Mouse (Mus musculus): ENCODE results near the gene Ankrd55. TPM values are rescaled to one million over a fixed set of nuclear protein-coding genes. Genes with fewer than 3 reads are reported as not detected.

Ankrd55 gene
- total and polyA plus RNA-seq, 3 experiments = 1.1 to 2.2 (median 1.1) TPM

- DNase-seq (ENCODE audit: extremely low read depth) = no peak
- Histone ChIP-seq H3K36me3 (replicated peaks in 1 of 2; ENCODE audit: control insufficient read depth in 1 of 2, insufficient read depth in 1 of 2, low read length in 1 of 2) (no peaks in the 10 kb centered on the region), H3K4me2 (ENCODE audit: insufficient read depth, low read depth, poor library complexity, severe bottlenecking) (no peak overlapping the region), H3K4me3 (replicated peaks in 1 of 3; ENCODE audit: low read depth in 2 of 3, low read length in 2 of 3, poor library complexity in 1 of 3) (no peak overlapping the region), H3K9ac (ENCODE audit: insufficient read depth, low read depth) (no peak overlapping the region), H3K4me1 (ENCODE audit: control insufficient read depth in 1 of 2, insufficient read depth in 2 of 2) (peaks cover 6 to 22% of the 10 kb centered on the region in 2 experiments), H3K27me3 (replicated peaks) (no peaks in the 10 kb centered on the region), H3K79me2 (replicated peaks; ENCODE audit: control insufficient read depth, extremely low read depth, insufficient read depth, poor library complexity, severe bottlenecking) (no peaks in the 10 kb centered on the region), H3K27ac (ENCODE audit: insufficient read depth, low read depth) (no peak overlapping the region), H3K9me3 (replicated peaks; ENCODE audit: low read length) (peaks cover 4% of the 10 kb centered on the region)
- dilution Hi-C loops (cut with MboI; ENCODE audit: extremely low pct_ligation_motif_present, extremely low pct_unique_long_range_greater_than_20kb, low sequenced_read_pairs) (no loop called here), in situ Hi-C loops (cut with MboI; ENCODE audit: low pct_ligation_motif_present, low pct_unique_long_range_greater_than_20kb, low sequenced_read_pairs) (no loop called here)
- no peak for TF ChIP-seq GABPA (IDR thresholded peaks at IDR 0.05; ENCODE audit: insufficient replicate concordance, low read depth, low read length)
Observed at GRCm38 (mm10) chr13:112409331-112409730, 121.1 kb downstream of the Ankrd55 start.

GRCm38 (mm10) chr13:112409851-112410250, 121.6 kb downstream of the Ankrd55 start:
- Histone ChIP-seq H3K79me2 (replicated peaks; ENCODE audit: control insufficient read depth, extremely low read depth, insufficient read depth, poor library complexity, severe bottlenecking) (no peaks in the 10 kb centered on the region), H3K4me2 (ENCODE audit: insufficient read depth, low read depth, poor library complexity, severe bottlenecking) (no peak overlapping the region), H3K4me1 (ENCODE audit: control insufficient read depth in 1 of 2, insufficient read depth in 2 of 2) (peaks cover 6 to 22% of the 10 kb centered on the region in 2 experiments), H3K27ac (ENCODE audit: insufficient read depth, low read depth) (no peak overlapping the region), H3K27me3 (replicated peaks) (no peaks in the 10 kb centered on the region), H3K36me3 (replicated peaks in 1 of 2; ENCODE audit: control insufficient read depth in 1 of 2, insufficient read depth in 1 of 2, low read length in 1 of 2) (no peaks in the 10 kb centered on the region), H3K9me3 (replicated peaks; ENCODE audit: low read length) (peaks cover 4% of the 10 kb centered on the region), H3K4me3 (replicated peaks in 1 of 3; ENCODE audit: low read depth in 2 of 3, low read length in 2 of 3, poor library complexity in 1 of 3) (no peak overlapping the region), H3K9ac (ENCODE audit: insufficient read depth, low read depth) (no peak overlapping the region)
- no peak for DNase-seq (ENCODE audit: extremely low read depth)
- dilution Hi-C loops (cut with MboI; ENCODE audit: extremely low pct_ligation_motif_present, extremely low pct_unique_long_range_greater_than_20kb, low sequenced_read_pairs) = no loop called here
- TF ChIP-seq ZMIZ1 (IDR thresholded peaks at IDR 0.05; ENCODE audit: low read depth, low read length) = no peak
- no peak for TF ChIP-seq ETS1 (conservative IDR thresholded peaks at IDR 0.05; ENCODE audit: low read depth, low read length)
- TF ChIP-seq MYC (IDR thresholded peaks at IDR 0.05; ENCODE audit: low read depth, low read length) = no peak
- no peak for TF ChIP-seq UBTF (IDR thresholded peaks at IDR 0.05; ENCODE audit: low read depth, low read length)
- no peak for TF ChIP-seq RAD21 (IDR thresholded peaks at IDR 0.05; ENCODE audit: low read depth, low read length)
- no peak for TF ChIP-seq ZKSCAN1 (IDR thresholded peaks at IDR 0.05; ENCODE audit: borderline replicate concordance, low read depth, low read length)
- no peak for TF ChIP-seq TCF12 (IDR thresholded peaks at IDR 0.05; ENCODE audit: low read depth, low read length)
- TF ChIP-seq E2F4 (IDR thresholded peaks at IDR 0.05; ENCODE audit: insufficient replicate concordance, low read depth, low read length) = no peak
- TF ChIP-seq ZNF384 (IDR thresholded peaks at IDR 0.05; ENCODE audit: low read depth, low read length) = no peak
- in situ Hi-C loops (cut with MboI; ENCODE audit: low pct_ligation_motif_present, low pct_unique_long_range_greater_than_20kb, low sequenced_read_pairs) = no loop called here

GRCm38 (mm10) chr13:112410461-112410860, 122.2 kb downstream of the Ankrd55 start:
- DNase-seq (ENCODE audit: extremely low read depth) = no peak
- H3K36me3 ChIP-seq (replicated peaks in 1 of 2; ENCODE audit: control insufficient read depth in 1 of 2, insufficient read depth in 1 of 2, low read length in 1 of 2) = no peaks in the 10 kb centered on the region
- H3K27ac ChIP-seq (ENCODE audit: insufficient read depth, low read depth) = no peak overlapping the region
- H3K79me2 ChIP-seq (replicated peaks; ENCODE audit: control insufficient read depth, extremely low read depth, insufficient read depth, poor library complexity, severe bottlenecking) = no peaks in the 10 kb centered on the region
- H3K9ac ChIP-seq (ENCODE audit: insufficient read depth, low read depth) = no peak overlapping the region
- TF ChIP-seq ZNF384 (IDR thresholded peaks at IDR 0.05; ENCODE audit: low read depth, low read length) = no peak
- no peak for TF ChIP-seq MAFK (IDR thresholded peaks at IDR 0.05; ENCODE audit: insufficient replicate concordance, low read length)
- TF ChIP-seq KAT2A (IDR thresholded peaks at IDR 0.05; ENCODE audit: insufficient replicate concordance, low read length) = no peak
- TF ChIP-seq ELF1 (IDR thresholded peaks at IDR 0.05; ENCODE audit: low read depth, low read length) = no peak
- no peak for TF ChIP-seq USF2 (conservative IDR thresholded peaks at IDR 0.05; ENCODE audit: low read depth, low read length)
- no peak for TF ChIP-seq JUND (conservative IDR thresholded peaks at IDR 0.05; ENCODE audit: low read depth, low read length)
- TF ChIP-seq RAD21 (IDR thresholded peaks at IDR 0.05; ENCODE audit: low read depth, low read length) = no peak
- TF ChIP-seq NELFE (IDR thresholded peaks at IDR 0.05; ENCODE audit: low read depth, low read length) = no peak
- TF ChIP-seq TBP (conservative IDR thresholded peaks at IDR 0.05; ENCODE audit: low read depth, low read length) = no peak
- in situ Hi-C loops (cut with MboI; ENCODE audit: low pct_ligation_motif_present, low pct_unique_long_range_greater_than_20kb, low sequenced_read_pairs) (no loop called here), dilution Hi-C loops (cut with MboI; ENCODE audit: extremely low pct_ligation_motif_present, extremely low pct_unique_long_range_greater_than_20kb, low sequenced_read_pairs) (no loop called here)
- peaks cover 6% of the 10 kb centered on the region for H3K9me3 ChIP-seq (replicated peaks; ENCODE audit: low read length)
- H3K4me1 ChIP-seq (ENCODE audit: control insufficient read depth in 1 of 2, insufficient read depth in 2 of 2) = peaks cover 6 to 22% of the 10 kb centered on the region in 2 experiments
- no peak overlapping the region for H3K4me2 ChIP-seq (ENCODE audit: insufficient read depth, low read depth, poor library complexity, severe bottlenecking)
- no peaks in the 10 kb centered on the region for H3K27me3 ChIP-seq (replicated peaks)
- no peak overlapping the region for H3K4me3 ChIP-seq (replicated peaks in 1 of 3; ENCODE audit: low read depth in 2 of 3, low read length in 2 of 3, poor library complexity in 1 of 3)
